Mouse (Mus musculus) erythroblast, embryonic 14.5 days (primary cell): ENCODE results near the gene Zranb2.

Experiments used
- GATA1 ChIP-seq: IDR thresholded peaks from 2 replicates; pipeline ENCODE4 v1.6.1; 2012; ENCODE audit warnings: low read length, inconsistent platforms, mixed read lengths
- TAL1 ChIP-seq: IDR thresholded peaks from 3 replicates; pipeline ENCODE4 v1.6.1; 2012; ENCODE audit warnings: low read length, inconsistent platforms, mixed read lengths

GRCm38 (mm10) chr3:157580299-157580698, 46.3 kb downstream of the Zranb2 start:
- TF ChIP-seq TAL1 = no peak
- no peak for TF ChIP-seq GATA1
